Mouse (Mus musculus) intestine, embryonic 14.5 days (tissue): Measurements from ENCODE around the gene Pfdn6. TPM values are rescaled to one million over a fixed set of nuclear protein-coding genes. Genes with fewer than 3 reads are reported as not detected.

Experiments used
- ATAC-seq: fragments of 200-750 bp; cut with Nextera tagmentation; replicated peaks from 2 replicates; pipeline ENCODE4 v1.8.0; 2017; ENCODE audit warnings: low read depth, moderate number of reproducible peaks, moderate TSS enrichment, moderate library complexity; ENCODE audit not compliant: low FRiP score, low TSS enrichment
- DNase-seq: peaks from one replicate; pipeline ENCODE4 v3.0.0-alpha.2; 2018; ENCODE audit warnings: low spot score
- H3K27ac ChIP-seq: fragments of 300-500 bp; sonication (generic); 2 replicates; pipeline ENCODE4 v1.5.1; 2014; ENCODE audit warnings: low read depth, mild to moderate bottlenecking, control low read depth
- H3K27me3 ChIP-seq: fragments of 300-500 bp; sonication (generic); replicated peaks from 2 replicates; pipeline ENCODE4 v1.6.1; 2014; ENCODE audit warnings: low read length, control low read depth; ENCODE audit not compliant: control insufficient read depth, insufficient read depth
- H3K36me3 ChIP-seq: fragments of 300-500 bp; sonication (generic); 2 replicates; pipeline ENCODE4 v1.6.1; 2014; ENCODE audit warnings: low read length, control low read depth; ENCODE audit not compliant: control insufficient read depth, insufficient read depth
- H3K4me1 ChIP-seq: fragments of 300-500 bp; sonication (generic); replicated peaks from 2 replicates; pipeline ENCODE4 v1.6.1; 2014; ENCODE audit warnings: low read length, control low read depth, mixed read lengths; ENCODE audit not compliant: control insufficient read depth, insufficient read depth
- H3K4me2 ChIP-seq: fragments of 300-500 bp; sonication (generic); 2 replicates; pipeline ENCODE4 v1.6.1; 2014; ENCODE audit warnings: low read length
- H3K4me3 ChIP-seq: fragments of 300-500 bp; sonication (generic); 2 replicates; pipeline ENCODE4 v1.5.1; 2014; ENCODE audit warnings: low read depth, low read length, control low read depth, mixed read lengths
- H3K9ac ChIP-seq: fragments of 300-500 bp; sonication (generic); 2 replicates; pipeline ENCODE4 v1.6.1; 2014; ENCODE audit warnings: mild to moderate bottlenecking, low read length
- H3K9me3 ChIP-seq: fragments of 300-500 bp; sonication (generic); 2 replicates; pipeline ENCODE4 v1.6.1; 2016; ENCODE audit warnings: low read length, control low read depth; ENCODE audit not compliant: control insufficient read depth
- WGBS: fragments of 180-500 bp; shearing (Covaris S2); extraction: QIAGEN DNeasy Blood & Tissue Kit; methylation state at CpG from one replicate; pipeline ENCODE4 v1.1.7; 2014; 5-methylcytosine and 5-hydroxymethylcytosine counted together
- polyA plus RNA-seq: library from polyadenylated mRNA; unstranded; fragments of >200 nt; fragmentation: Nextera tagmentation; extraction: Ambion mirVana; gene quantifications from 2 replicates; pipeline ENCODE4 v1.2.1, GENCODE M21; 2014

The Pfdn6 gene
- polyA plus RNA-seq, 1 experiment from 2014 or later, result 163 TPM

GRCm38 (mm10) chr17:33947430-33948089 is 7.4 kb upstream of the Pfdn6 start:
- no peak overlapping the region for H3K4me2 ChIP-seq
- WGBS, result 89% methylated on average over 10 of the region's 10 CpGs
- no peak overlapping the region for H3K9ac ChIP-seq
- DNase-seq, result no peak
- no peak overlapping the region for H3K4me3 ChIP-seq
- H3K4me1 ChIP-seq, result peaks cover 20% of the 10 kb centered on the region
- H3K9me3 ChIP-seq, result no peaks in the 10 kb centered on the region
- no peak for ATAC-seq
- no peak overlapping the region for H3K27ac ChIP-seq
- H3K27me3 ChIP-seq, result no peaks in the 10 kb centered on the region
- peaks cover 69% of the 10 kb centered on the region for H3K36me3 ChIP-seq

DNA sequence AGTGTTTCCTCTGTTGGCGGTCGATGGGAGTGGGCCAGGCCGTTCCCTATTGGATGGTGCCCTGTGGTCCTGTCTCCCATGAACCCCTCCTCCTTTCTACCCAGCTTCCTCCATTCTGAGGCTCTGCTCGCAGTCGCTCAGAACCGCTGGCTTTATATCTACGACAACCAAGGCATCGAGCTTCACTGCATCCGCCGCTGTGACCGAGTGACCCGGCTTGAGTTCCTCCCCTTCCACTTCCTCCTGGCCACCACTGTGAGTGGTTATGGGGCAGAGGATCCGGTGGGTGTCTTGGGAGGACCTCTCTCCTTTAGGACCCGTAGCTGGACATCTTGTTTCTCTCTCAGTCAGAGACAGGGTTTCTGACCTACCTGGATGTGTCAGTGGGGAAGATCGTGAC is 3.3 kb upstream of the Pfdn6 start:
- H3K36me3 ChIP-seq, result peaks cover 57% of the 10 kb centered on the region
- no peak for ATAC-seq
- whole genome bisulfite sequencing, result 94% methylated on average over 15 of the region's 15 CpGs
- no peaks in the 10 kb centered on the region for H3K9me3 ChIP-seq
- peaks cover 15% of the 10 kb centered on the region for H3K4me1 ChIP-seq
- H3K27me3 ChIP-seq, result no peaks in the 10 kb centered on the region
- no peak overlapping the region for H3K9ac ChIP-seq
- H3K27ac ChIP-seq, result no peak overlapping the region
- no peak for DNase-seq
- no peak overlapping the region for H3K4me2 ChIP-seq
- H3K4me3 ChIP-seq, result no peak overlapping the region

DNA sequence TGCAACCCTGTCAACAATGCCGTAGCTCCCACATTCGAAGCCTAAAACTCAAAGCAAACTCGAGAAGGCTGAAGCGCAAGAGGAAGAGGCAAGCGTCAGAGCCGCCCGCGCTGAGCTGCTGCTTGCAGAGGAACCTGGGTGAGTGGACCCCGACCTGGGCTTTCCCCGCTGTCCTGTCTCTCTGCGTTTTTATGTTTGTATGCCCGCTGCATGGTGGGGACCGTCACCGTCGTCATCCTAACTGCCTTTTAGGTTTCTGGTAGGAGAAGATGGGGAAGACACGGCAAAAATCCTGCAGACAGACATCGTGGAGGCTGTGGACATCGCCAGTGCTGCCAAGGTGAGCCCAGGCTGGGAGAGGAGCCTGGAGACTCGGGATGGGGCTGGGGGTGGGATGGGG is 1.2 kb upstream of the Pfdn6 start:
- peak overlapping the region; percentile 65 for H3K9ac ChIP-seq
- peaks cover 53% of the 10 kb centered on the region for H3K36me3 ChIP-seq
- no peaks in the 10 kb centered on the region for H3K9me3 ChIP-seq
- peak overlapping the region; percentile 96 for H3K4me2 ChIP-seq
- H3K27ac ChIP-seq, result no peak overlapping the region
- DNase-seq, result no peak
- H3K4me3 ChIP-seq, result peak overlapping the region; percentile 76
- ATAC-seq, result no peak
- WGBS, result 59% methylated on average over 19 of the region's 19 CpGs
- peaks cover 15% of the 10 kb centered on the region for H3K4me1 ChIP-seq
- H3K27me3 ChIP-seq, result no peaks in the 10 kb centered on the region

DNA sequence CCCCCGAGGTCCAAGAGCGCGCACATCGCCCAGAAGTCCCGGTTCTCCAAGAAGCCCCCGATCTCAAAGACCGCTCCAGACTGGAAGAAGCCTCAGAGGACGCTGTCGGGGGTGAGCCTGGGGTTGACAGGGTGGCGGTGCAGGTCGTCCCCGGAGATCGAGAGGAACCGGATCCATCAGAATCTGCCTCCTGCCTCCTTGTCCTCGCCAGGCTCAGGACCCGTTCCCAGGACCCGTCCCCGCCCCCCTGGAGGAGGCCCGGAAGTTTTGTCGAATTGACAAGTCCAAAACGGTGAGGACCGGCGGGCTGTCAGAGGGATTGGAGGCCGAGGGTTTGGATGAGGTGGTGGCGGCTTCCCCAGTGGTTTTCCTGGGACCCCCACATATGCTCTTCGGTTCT is 838 bp upstream of the Pfdn6 start:
- Histone ChIP-seq H3K9me3 (no peaks in the 10 kb centered on the region), H3K4me3 (peak overlapping the region; percentile 76), H3K4me2 (peak overlapping the region; percentile 96), H3K9ac (peak overlapping the region; percentile 65), H3K27me3 (no peaks in the 10 kb centered on the region), H3K36me3 (peaks cover 50% of the 10 kb centered on the region), H3K27ac (no peak overlapping the region), H3K4me1 (peaks cover 15% of the 10 kb centered on the region)
- 3% methylated on average over 26 of the region's 26 CpGs for WGBS
- ATAC-seq (no peak), DNase-seq (no peak)

DNA sequence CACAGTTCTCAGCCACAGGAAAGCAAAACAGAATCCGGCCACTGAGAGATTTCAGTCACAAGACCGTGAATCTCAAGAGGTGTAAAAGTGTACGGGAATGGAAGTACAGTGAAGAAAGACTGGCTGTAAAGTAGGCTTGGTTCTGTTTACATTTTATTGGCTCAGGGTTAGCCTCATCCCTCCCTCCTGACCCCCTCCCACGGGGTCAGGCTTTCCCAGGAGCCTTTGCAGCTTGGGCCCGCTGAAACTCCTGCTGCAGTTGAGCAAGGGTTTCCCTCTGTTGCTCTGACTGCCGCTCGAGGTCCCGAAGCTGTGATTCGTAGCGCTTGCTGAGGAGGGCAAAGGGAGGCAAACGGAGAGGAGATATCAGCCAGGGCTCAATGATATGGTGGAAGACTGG is 1.4 kb downstream of the Pfdn6 start:
- Histone ChIP-seq H3K4me1 (peaks cover 15% of the 10 kb centered on the region), H3K9me3 (no peaks in the 10 kb centered on the region), H3K4me3 (peak overlapping the region; percentile 76; the same call in 1 of the 2 replicates), H3K4me2 (peak overlapping the region; percentile 96; the same call in 1 of the 2 replicates), H3K9ac (no peak overlapping the region), H3K27me3 (no peaks in the 10 kb centered on the region), H3K36me3 (peaks cover 42% of the 10 kb centered on the region), H3K27ac (no peak overlapping the region)
- WGBS, result 76% methylated on average over 11 of the region's 11 CpGs
- DNase-seq (no peak), ATAC-seq (no peak)

- WGBS, result 80% methylated on average over 15 of the region's 15 CpGs
- Histone ChIP-seq H3K27ac (no peak overlapping the region), H3K36me3 (peaks cover 43% of the 10 kb centered on the region)
Observed at GRCm38 (mm10) chr17:33936993-33937392, 3.1 kb downstream of the Pfdn6 start.

DNA sequence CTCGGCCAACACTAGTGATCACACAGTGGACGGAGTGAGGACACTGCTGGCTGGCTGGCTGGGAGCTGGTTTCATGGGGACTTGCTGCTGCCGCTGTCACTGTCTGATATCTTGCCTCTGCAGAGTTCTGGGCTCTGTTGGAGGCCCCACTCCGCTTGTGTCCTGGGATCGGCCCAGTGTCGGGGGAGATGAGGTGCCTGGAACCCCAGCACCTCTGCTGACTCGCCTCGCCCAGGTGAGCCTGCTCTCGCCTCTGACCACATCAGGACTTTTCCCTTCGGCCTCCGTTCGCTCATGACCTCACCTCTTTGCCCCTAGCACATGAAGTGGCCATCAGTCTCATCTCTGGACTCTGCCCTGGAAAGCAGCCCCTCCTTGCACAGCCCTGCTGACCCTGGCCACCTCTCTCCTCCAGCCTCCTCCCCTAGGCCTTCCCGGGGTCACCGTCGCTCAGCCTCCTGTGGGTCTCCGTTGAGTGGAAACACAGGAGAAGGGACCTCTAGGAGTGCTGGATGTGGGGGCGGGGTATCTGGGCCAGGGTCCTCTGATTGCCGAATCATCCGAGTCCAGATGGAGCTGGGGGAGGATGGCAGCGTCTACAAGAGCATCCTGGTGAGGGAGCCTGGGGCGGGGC is 4.6 kb downstream of the Pfdn6 start:
- Histone ChIP-seq H3K4me3 (no peak overlapping the region), H3K27ac (no peak overlapping the region), H3K9ac (no peak overlapping the region), H3K9me3 (no peaks in the 10 kb centered on the region), H3K36me3 (peaks cover 43% of the 10 kb centered on the region), H3K4me2 (no peak overlapping the region), H3K27me3 (no peaks in the 10 kb centered on the region), H3K4me1 (peaks cover 17% of the 10 kb centered on the region; the same call in 1 of the 2 replicates)
- WGBS, result 85% methylated on average over 21 of the region's 21 CpGs
- ATAC-seq, result no peak
- DNase-seq, result no peak

More at GRCm38 (mm10) chr17:33936993-33937392, 3.1 kb downstream of the Pfdn6 start:
- Histone ChIP-seq H3K4me3 (no peak overlapping the region), H3K9ac (no peak overlapping the region), H3K4me1 (peaks cover 15% of the 10 kb centered on the region), H3K4me2 (no peak overlapping the region), H3K27me3 (no peaks in the 10 kb centered on the region), H3K9me3 (no peaks in the 10 kb centered on the region)
- no peak for DNase-seq
- no peak for ATAC-seq

DNA sequence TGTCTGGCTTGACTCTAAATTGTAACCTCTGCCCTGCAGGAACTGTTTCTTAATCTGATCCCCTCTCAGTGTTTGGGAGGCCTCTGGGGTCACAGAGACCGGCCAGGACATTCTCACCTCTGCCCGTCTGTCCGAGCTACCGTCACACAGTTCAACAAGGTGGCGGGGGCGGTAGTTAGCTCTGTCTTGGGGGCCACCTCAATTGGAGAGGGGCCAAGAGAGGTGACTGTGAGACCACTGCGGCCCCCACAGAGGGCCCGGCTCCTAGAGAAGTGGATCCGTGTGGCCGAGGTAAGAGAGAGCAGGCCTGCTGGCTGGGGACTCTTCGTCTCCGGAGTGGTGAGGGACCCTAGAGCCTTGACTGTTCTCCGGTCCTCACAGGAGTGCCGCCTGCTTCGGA is 7.2 kb downstream of the Pfdn6 start:
- no peaks in the 10 kb centered on the region for H3K9me3 ChIP-seq
- no peak overlapping the region for H3K9ac ChIP-seq
- no peak overlapping the region for H3K4me3 ChIP-seq
- DNase-seq (no peak), ATAC-seq (no peak)
- H3K4me1 ChIP-seq, result peaks cover 17% of the 10 kb centered on the region
- no peaks in the 10 kb centered on the region for H3K27me3 ChIP-seq
- 94% methylated on average over 15 of the region's 15 CpGs for WGBS
- peaks cover 32% of the 10 kb centered on the region for H3K36me3 ChIP-seq
- no peak overlapping the region for H3K27ac ChIP-seq
- H3K4me2 ChIP-seq, result no peak overlapping the region

DNA sequence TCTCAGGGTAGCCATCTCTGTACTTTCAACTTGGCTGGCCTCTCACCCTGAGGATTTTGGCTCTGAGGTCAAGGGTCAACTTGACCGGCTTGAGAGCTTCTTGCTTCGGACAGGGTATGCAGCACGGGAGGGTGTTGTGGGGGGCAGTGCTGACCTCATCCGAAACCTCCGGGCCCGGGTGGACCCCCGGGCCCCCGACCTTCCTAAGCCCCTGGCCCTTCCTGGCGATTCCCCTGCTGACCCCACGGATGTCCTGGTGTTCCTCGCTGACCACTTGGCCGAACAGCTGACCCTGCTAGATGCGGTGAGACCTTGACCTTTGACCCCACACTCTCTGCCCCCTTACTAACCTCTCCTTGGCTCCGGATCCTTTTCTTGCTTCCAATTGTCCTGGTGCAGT is 7.7 kb downstream of the Pfdn6 start:
- peaks cover 17% of the 10 kb centered on the region for H3K4me1 ChIP-seq
- H3K27ac ChIP-seq, result no peak overlapping the region
- no peak overlapping the region for H3K9ac ChIP-seq
- no peaks in the 10 kb centered on the region for H3K27me3 ChIP-seq
- 87% methylated on average over 14 of the region's 14 CpGs for WGBS
- no peak for DNase-seq
- no peaks in the 10 kb centered on the region for H3K9me3 ChIP-seq
- peaks cover 29% of the 10 kb centered on the region for H3K36me3 ChIP-seq
- no peak overlapping the region for H3K4me2 ChIP-seq
- H3K4me3 ChIP-seq, result no peak overlapping the region
- no peak for ATAC-seq
